Mouse (Mus musculus) kidney, embryonic 14.5 days (tissue): ENCODE data around the gene Laptm5. TPM values are rescaled to one million over a fixed set of nuclear protein-coding genes. Genes with fewer than 3 reads are reported as not detected.

ENCODE experiments used
- ATAC-seq: fragments of 200-750 bp; cut with Nextera tagmentation; 2 replicates; pipeline ENCODE4 v1.8.0; 2017; ENCODE audit warnings: moderate number of reproducible peaks, mild to moderate bottlenecking, moderate TSS enrichment, moderate library complexity; ENCODE audit not compliant: low FRiP score, low TSS enrichment
- H3K27ac ChIP-seq: fragments of 300-500 bp; sonication (generic); 2 replicates; pipeline ENCODE4 v1.5.1; 2014; ENCODE audit warnings: low read depth, mild to moderate bottlenecking, low read length, moderate library complexity, mixed read lengths
- H3K27me3 ChIP-seq: fragments of 300-500 bp; sonication (generic); 2 replicates; pipeline ENCODE4 v1.6.1; 2014; ENCODE audit warnings: mild to moderate bottlenecking, low read length; ENCODE audit not compliant: control insufficient read depth, insufficient read depth
- H3K36me3 ChIP-seq: fragments of 300-500 bp; sonication (generic); 2 replicates; pipeline ENCODE4 v1.6.1; 2014; ENCODE audit warnings: low read length, mixed read lengths; ENCODE audit not compliant: control insufficient read depth, insufficient read depth
- H3K4me1 ChIP-seq: fragments of 300-500 bp; sonication (generic); 2 replicates; pipeline ENCODE4 v1.6.1; 2014; ENCODE audit warnings: low read length, mixed read lengths; ENCODE audit not compliant: control insufficient read depth, insufficient read depth
- H3K4me2 ChIP-seq: fragments of 300-500 bp; sonication (generic); replicated peaks from 2 replicates; pipeline ENCODE4 v1.6.1; 2014; ENCODE audit warnings: low read depth, mild to moderate bottlenecking, low read length
- H3K4me3 ChIP-seq: fragments of 300-500 bp; sonication (generic); 2 replicates; pipeline ENCODE4 v1.5.1; 2014; ENCODE audit warnings: mild to moderate bottlenecking, low read length
- H3K9ac ChIP-seq: fragments of 300-500 bp; sonication (generic); 2 replicates; pipeline ENCODE4 v1.6.1; 2014; ENCODE audit warnings: low read depth, mild to moderate bottlenecking, low read length, moderate library complexity
- H3K9me3 ChIP-seq: fragments of 300-500 bp; sonication (generic); 2 replicates; pipeline ENCODE4 v1.6.1; 2016; ENCODE audit warnings: low read length; ENCODE audit not compliant: control insufficient read depth
- WGBS: fragments of 180-500 bp; shearing (Covaris S2); extraction: QIAGEN DNeasy Blood & Tissue Kit; methylation state at CpG from one replicate; pipeline ENCODE4 v1.1.7; 2014; 5-methylcytosine and 5-hydroxymethylcytosine counted together
- polyA plus RNA-seq: library from polyadenylated mRNA; unstranded; fragments of >200 nt; fragmentation: Nextera tagmentation; extraction: Ambion mirVana; gene quantifications from 2 replicates; pipeline ENCODE4 v1.2.1, GENCODE M21; 2014

Gene Laptm5
- 19.7 and 29.5 TPM in 2 replicates for polyA plus RNA-seq

- no peak within 1 kb of the TSS for H3K9ac ChIP-seq
- 69% methylated on average over 10 of the region's 11 CpGs for WGBS
- H3K4me2 ChIP-seq: no peak within 1 kb of the TSS
- no peaks in the 10 kb centered on the region for H3K27me3 ChIP-seq
- no peaks in the 10 kb centered on the region for H3K9me3 ChIP-seq
- no peak within 1 kb of the TSS for H3K27ac ChIP-seq
- peaks cover 12% of the 10 kb centered on the region; the same call in 1 of the 2 replicates for H3K4me1 ChIP-seq
- H3K36me3 ChIP-seq: no peaks in the 10 kb centered on the region
- no peak within 1 kb of the TSS for H3K4me3 ChIP-seq
- ATAC-seq: no peak
Observed at GRCm38 (mm10) chr4:130913077-130913476, at the start of gene Laptm5. TSS of gene Laptm5 (plus strand) at chr4:130913125.

GRCm38 (mm10) chr4:130865460-130865859 lies 47.5 kb upstream of the Laptm5 start:
- Histone ChIP-seq H3K4me1 (0 out of 2 replicates have a peak, but pooled peaks cover 10% of the 10 kb centered on the region), H3K27ac (no peak overlapping the region), H3K36me3 (no peaks in the 10 kb centered on the region), H3K9me3 (no peaks in the 10 kb centered on the region), H3K27me3 (peaks cover 13% of the 10 kb centered on the region), H3K4me3 (no peak overlapping the region), H3K9ac (no peak overlapping the region), H3K4me2 (no peak overlapping the region)
- WGBS: 22% methylated on average over 6 of the region's 9 CpGs
- ATAC-seq: no peak

GRCm38 (mm10) chr4:130865901-130866371 lies 47.0 kb upstream of the Laptm5 start:
- H3K9ac ChIP-seq: no peak overlapping the region
- no peak overlapping the region for H3K4me3 ChIP-seq
- H3K36me3 ChIP-seq: no peaks in the 10 kb centered on the region
- WGBS: 36% methylated on average over 8 of the region's 8 CpGs
- 0 out of 2 replicates have a peak, but pooled peaks cover 10% of the 10 kb centered on the region for H3K4me1 ChIP-seq
- H3K27me3 ChIP-seq: peaks cover 13% of the 10 kb centered on the region
- H3K27ac ChIP-seq: no peak overlapping the region
- no peak overlapping the region for H3K4me2 ChIP-seq
- H3K9me3 ChIP-seq: no peaks in the 10 kb centered on the region
- ATAC-seq: no peak

- WGBS: 70% methylated on average over 6 of the region's 6 CpGs
- H3K4me2 ChIP-seq: no peak overlapping the region
- H3K9me3 ChIP-seq: no peaks in the 10 kb centered on the region
- no peak overlapping the region for H3K4me3 ChIP-seq
- H3K27ac ChIP-seq: no peak overlapping the region
- H3K27me3 ChIP-seq: no peaks in the 10 kb centered on the region
- ATAC-seq: no peak
- no peaks in the 10 kb centered on the region for H3K4me1 ChIP-seq
- no peaks in the 10 kb centered on the region for H3K36me3 ChIP-seq
- H3K9ac ChIP-seq: no peak overlapping the region
Observed at GRCm38 (mm10) chr4:130867940-130868339, 45.0 kb upstream of the Laptm5 start.

GRCm38 (mm10) chr4:130868803-130869202 lies 44.1 kb upstream of the Laptm5 start:
- Histone ChIP-seq H3K9ac (no peak overlapping the region), H3K27ac (no peak overlapping the region), H3K9me3 (no peaks in the 10 kb centered on the region), H3K4me2 (no peak overlapping the region), H3K4me1 (no peaks in the 10 kb centered on the region), H3K27me3 (no peaks in the 10 kb centered on the region), H3K36me3 (no peaks in the 10 kb centered on the region), H3K4me3 (no peak overlapping the region)
- ATAC-seq: no peak
- 51% methylated on average over 5 of the region's 5 CpGs for WGBS

GRCm38 (mm10) chr4:130872414-130872813 lies 40.5 kb upstream of the Laptm5 start:
- no peak overlapping the region for H3K4me3 ChIP-seq
- no peak overlapping the region for H3K27ac ChIP-seq
- no peak overlapping the region for H3K9ac ChIP-seq
- no peak for ATAC-seq
- no peaks in the 10 kb centered on the region for H3K36me3 ChIP-seq
- 43% methylated on average over 11 of the region's 11 CpGs for WGBS
- no peaks in the 10 kb centered on the region for H3K9me3 ChIP-seq
- no peak overlapping the region for H3K4me2 ChIP-seq
- H3K4me1 ChIP-seq: peaks cover 15% of the 10 kb centered on the region; the same call in 1 of the 2 replicates
- no peaks in the 10 kb centered on the region for H3K27me3 ChIP-seq

- WGBS: 79% methylated on average over 5 of the region's 5 CpGs
- no peak overlapping the region for H3K9ac ChIP-seq
- no peaks in the 10 kb centered on the region for H3K27me3 ChIP-seq
- no peak overlapping the region for H3K27ac ChIP-seq
- H3K4me2 ChIP-seq: no peak overlapping the region
- ATAC-seq: no peak
- H3K4me3 ChIP-seq: no peak overlapping the region
- peaks cover 20% of the 10 kb centered on the region; the same call in 1 of the 2 replicates for H3K4me1 ChIP-seq
- no peaks in the 10 kb centered on the region for H3K36me3 ChIP-seq
- no peaks in the 10 kb centered on the region for H3K9me3 ChIP-seq
Observed at GRCm38 (mm10) chr4:130873440-130873839, 39.5 kb upstream of the Laptm5 start.

- Histone ChIP-seq H3K4me3 (no peak overlapping the region), H3K4me2 (no peak overlapping the region), H3K4me1 (peaks cover 28% of the 10 kb centered on the region), H3K36me3 (no peaks in the 10 kb centered on the region), H3K27me3 (no peaks in the 10 kb centered on the region), H3K27ac (no peak overlapping the region), H3K9ac (no peak overlapping the region), H3K9me3 (no peaks in the 10 kb centered on the region)
- ATAC-seq: peak; percentile 41
- 17% methylated on average over 10 of the region's 10 CpGs for WGBS
Observed at GRCm38 (mm10) chr4:130874601-130875000, 38.3 kb upstream of the Laptm5 start.

- no peak for ATAC-seq
Observed at GRCm38 (mm10) chr4:130876016-130876726, 36.8 kb upstream of the Laptm5 start.

More at GRCm38 (mm10) chr4:130876016-130876726, 36.8 kb upstream of the Laptm5 start:
- H3K9me3 ChIP-seq: no peaks in the 10 kb centered on the region
- H3K27me3 ChIP-seq: no peaks in the 10 kb centered on the region
- no peak overlapping the region for H3K4me3 ChIP-seq
- H3K4me2 ChIP-seq: no peak overlapping the region
- peaks cover 28% of the 10 kb centered on the region for H3K4me1 ChIP-seq
- H3K9ac ChIP-seq: no peak overlapping the region
- WGBS: 37% methylated on average over 14 of the region's 14 CpGs
- no peak overlapping the region for H3K27ac ChIP-seq
- no peaks in the 10 kb centered on the region for H3K36me3 ChIP-seq
